Mouse (Mus musculus) liver, embryonic 16.5 days (tissue): ENCODE measurements around the gene Olfm1. TPM values are rescaled to one million over a fixed set of nuclear protein-coding genes. Genes with fewer than 3 reads are reported as not detected.

Experiments
- ATAC-seq: fragments of 200-750 bp; cut with Nextera tagmentation; 2 replicates; pipeline ENCODE4 v1.8.0; 2017; ENCODE audit warnings: low read depth, mild to moderate bottlenecking, moderate number of reproducible peaks, moderate library complexity
- H3K27ac ChIP-seq: fragments of 300-500 bp; sonication (generic); 2 replicates; pipeline ENCODE4 v1.5.1; 2014; ENCODE audit warnings: mild to moderate bottlenecking, low read length
- H3K27me3 ChIP-seq: fragments of 300-500 bp; sonication (generic); 2 replicates; pipeline ENCODE4 v1.6.1; 2014; ENCODE audit warnings: low read depth, low read length, mixed read lengths; ENCODE audit not compliant: control insufficient read depth, insufficient read depth
- H3K36me3 ChIP-seq: fragments of 300-500 bp; sonication (generic); 2 replicates; pipeline ENCODE4 v1.6.1; 2014; ENCODE audit warnings: mild to moderate bottlenecking; ENCODE audit not compliant: control insufficient read depth, insufficient read depth
- H3K4me1 ChIP-seq: fragments of 300-500 bp; sonication (generic); 2 replicates; pipeline ENCODE4 v1.6.1; 2014; ENCODE audit warnings: low read depth, low read length, mixed read lengths; ENCODE audit not compliant: control insufficient read depth
- H3K4me2 ChIP-seq: fragments of 300-500 bp; sonication (generic); 2 replicates; pipeline ENCODE4 v1.6.1; 2014; ENCODE audit warnings: low read depth, low read length, mixed read lengths
- H3K4me3 ChIP-seq: fragments of 300-500 bp; sonication (generic); 2 replicates; pipeline ENCODE4 v1.5.1; 2014; ENCODE audit warnings: low read depth, mild to moderate bottlenecking, low read length
- H3K9ac ChIP-seq: fragments of 300-500 bp; sonication (generic); 2 replicates; pipeline ENCODE4 v1.6.1; 2014; ENCODE audit warnings: low read depth, low read length
- H3K9me3 ChIP-seq: fragments of 300-500 bp; sonication (generic); replicated peaks from 2 replicates; pipeline ENCODE4 v1.6.1; 2016; ENCODE audit warnings: low read length; ENCODE audit not compliant: control insufficient read depth
- WGBS: fragments of 180-500 bp; shearing (Covaris S2); extraction: QIAGEN DNeasy Blood & Tissue Kit; methylation state at CpG from one replicate; pipeline ENCODE4 v1.1.7; 2014; ENCODE audit not compliant: insufficient replicate concordance; 5-methylcytosine and 5-hydroxymethylcytosine counted together
- polyA plus RNA-seq: library from polyadenylated mRNA; unstranded; fragments of >200 nt; fragmentation: Nextera tagmentation; extraction: Ambion mirVana; gene quantifications from 2 replicates; pipeline ENCODE4 v1.2.1, GENCODE M21; 2015

The Olfm1 gene
- polyA plus RNA-seq, 1 experiment from 2014 or later = 0.89 TPM

GRCm38 (mm10) chr2:28236447-28236846 is 43.7 kb downstream of the Olfm1 start:
- no peaks in the 10 kb centered on the region for H3K4me1 ChIP-seq
- H3K27me3 ChIP-seq = no peaks in the 10 kb centered on the region
- H3K4me2 ChIP-seq = no peak overlapping the region
- H3K27ac ChIP-seq = no peak overlapping the region
- no peak overlapping the region for H3K9ac ChIP-seq
- H3K36me3 ChIP-seq = no peaks in the 10 kb centered on the region
- 51% methylated on average over 6 of the region's 6 CpGs for WGBS
- no peaks in the 10 kb centered on the region for H3K9me3 ChIP-seq
- no peak for ATAC-seq
- H3K4me3 ChIP-seq = no peak overlapping the region

- Histone ChIP-seq H3K36me3 (no peaks in the 10 kb centered on the region), H3K27ac (no peak overlapping the region), H3K4me3 (no peak overlapping the region), H3K4me2 (no peak overlapping the region), H3K4me1 (no peaks in the 10 kb centered on the region), H3K27me3 (no peaks in the 10 kb centered on the region), H3K9me3 (no peaks in the 10 kb centered on the region), H3K9ac (no peak overlapping the region)
- 56% methylated on average over 8 of the region's 8 CpGs for whole genome bisulfite sequencing
- ATAC-seq = no peak
Measured at GRCm38 (mm10) chr2:28239616-28240015, 46.8 kb downstream of the Olfm1 start.

GRCm38 (mm10) chr2:28240920-28241319 is 48.1 kb downstream of the Olfm1 start:
- H3K4me2 ChIP-seq = no peak overlapping the region
- H3K9me3 ChIP-seq = no peaks in the 10 kb centered on the region
- ATAC-seq = no peak
- H3K4me3 ChIP-seq = no peak overlapping the region
- no peak overlapping the region for H3K27ac ChIP-seq
- WGBS = 37% methylated on average over 3 of the region's 3 CpGs
- H3K36me3 ChIP-seq = no peaks in the 10 kb centered on the region
- H3K27me3 ChIP-seq = no peaks in the 10 kb centered on the region
- H3K4me1 ChIP-seq = no peaks in the 10 kb centered on the region
- no peak overlapping the region for H3K9ac ChIP-seq

GRCm38 (mm10) chr2:28241520-28242221 is 48.9 kb downstream of the Olfm1 start:
- Histone ChIP-seq H3K4me2 (no peak overlapping the region), H3K36me3 (no peaks in the 10 kb centered on the region), H3K9me3 (no peaks in the 10 kb centered on the region), H3K27me3 (no peaks in the 10 kb centered on the region), H3K27ac (no peak overlapping the region), H3K4me3 (no peak overlapping the region), H3K9ac (no peak overlapping the region), H3K4me1 (no peaks in the 10 kb centered on the region)
- no peak for ATAC-seq
- 40% methylated on average over 17 of the region's 17 CpGs for WGBS

GRCm38 (mm10) chr2:28242222-28242543 is 49.4 kb downstream of the Olfm1 start:
- no peak overlapping the region for H3K27ac ChIP-seq
- ATAC-seq = no peak
- H3K4me2 ChIP-seq = no peak overlapping the region
- H3K9ac ChIP-seq = no peak overlapping the region
- H3K27me3 ChIP-seq = no peaks in the 10 kb centered on the region
- WGBS = 12% methylated on average over 5 of the region's 5 CpGs
- no peak overlapping the region for H3K4me3 ChIP-seq
- H3K9me3 ChIP-seq = no peaks in the 10 kb centered on the region
- no peaks in the 10 kb centered on the region for H3K36me3 ChIP-seq
- no peaks in the 10 kb centered on the region for H3K4me1 ChIP-seq

- ATAC-seq = no peak
- H3K4me1 ChIP-seq = no peaks in the 10 kb centered on the region
- no peaks in the 10 kb centered on the region for H3K36me3 ChIP-seq
- H3K4me3 ChIP-seq = no peak overlapping the region
- no peak overlapping the region for H3K4me2 ChIP-seq
- H3K27me3 ChIP-seq = no peaks in the 10 kb centered on the region
- 40% methylated on average over 8 of the region's 8 CpGs for WGBS
- H3K9ac ChIP-seq = no peak overlapping the region
- no peak overlapping the region for H3K27ac ChIP-seq
- H3K9me3 ChIP-seq = no peaks in the 10 kb centered on the region
Measured at GRCm38 (mm10) chr2:28244667-28245395, 52.0 kb downstream of the Olfm1 start.

GRCm38 (mm10) chr2:28246110-28246653 is 53.4 kb downstream of the Olfm1 start:
- no peak overlapping the region for H3K9ac ChIP-seq
- H3K27ac ChIP-seq = no peak overlapping the region
- no peaks in the 10 kb centered on the region for H3K4me1 ChIP-seq
- no peak for ATAC-seq
- no peak overlapping the region for H3K4me3 ChIP-seq
- H3K36me3 ChIP-seq = no peaks in the 10 kb centered on the region
- 47% methylated on average over 5 of the region's 5 CpGs for WGBS
- H3K4me2 ChIP-seq = no peak overlapping the region
- H3K9me3 ChIP-seq = no peaks in the 10 kb centered on the region
- no peaks in the 10 kb centered on the region for H3K27me3 ChIP-seq

- H3K4me2 ChIP-seq = no peak overlapping the region
- H3K9ac ChIP-seq = no peak overlapping the region
- no peak overlapping the region for H3K27ac ChIP-seq
- H3K36me3 ChIP-seq = no peaks in the 10 kb centered on the region
- H3K4me3 ChIP-seq = no peak overlapping the region
- no peaks in the 10 kb centered on the region for H3K9me3 ChIP-seq
- H3K27me3 ChIP-seq = no peaks in the 10 kb centered on the region
- no peak for ATAC-seq
- WGBS = 58% methylated on average over 11 of the region's 11 CpGs
- H3K4me1 ChIP-seq = no peaks in the 10 kb centered on the region
Measured at GRCm38 (mm10) chr2:28247098-28247497, 54.3 kb downstream of the Olfm1 start.

- WGBS = 72% methylated on average over 4 of the region's 4 CpGs
- H3K27ac ChIP-seq = no peak overlapping the region
Measured at GRCm38 (mm10) chr2:28252554-28252953, 59.8 kb downstream of the Olfm1 start.

More at GRCm38 (mm10) chr2:28252554-28252953, 59.8 kb downstream of the Olfm1 start:
- no peak overlapping the region for H3K4me3 ChIP-seq
- H3K4me1 ChIP-seq = no peaks in the 10 kb centered on the region
- H3K9ac ChIP-seq = no peak overlapping the region
- no peak for ATAC-seq
- H3K4me2 ChIP-seq = no peak overlapping the region
- H3K27me3 ChIP-seq = no peaks in the 10 kb centered on the region
- no peaks in the 10 kb centered on the region for H3K9me3 ChIP-seq
- H3K36me3 ChIP-seq = no peaks in the 10 kb centered on the region
